Mouse (Mus musculus) testis, adult 10 weeks (tissue): ENCODE data around the gene Gm29797. TPM values are rescaled to one million over a fixed set of nuclear protein-coding genes. Genes with fewer than 3 reads are reported as not detected.

Source experiments
- polyA plus RNA-seq: library from polyadenylated mRNA; stranded (reverse); fragments of 350-450 nt; fragmentation: Illumina TruSeq; extraction: RNeasy Lipid Tissue Mini Kit (QIAGEN cat#74804); gene quantifications from one replicate; pipeline ENCODE4 v1.2.3, GENCODE M21; 2014; ENCODE audit warnings: low read depth, low replicate concordance

The Gm29797 gene
- polyA plus RNA-seq, result not detected

GRCm38 (mm10) chr2:181656734-181657133, at the start of gene Gm29797:
Gene Gm29797, plus strand, starts transcription at chr2:181657034.

DNA sequence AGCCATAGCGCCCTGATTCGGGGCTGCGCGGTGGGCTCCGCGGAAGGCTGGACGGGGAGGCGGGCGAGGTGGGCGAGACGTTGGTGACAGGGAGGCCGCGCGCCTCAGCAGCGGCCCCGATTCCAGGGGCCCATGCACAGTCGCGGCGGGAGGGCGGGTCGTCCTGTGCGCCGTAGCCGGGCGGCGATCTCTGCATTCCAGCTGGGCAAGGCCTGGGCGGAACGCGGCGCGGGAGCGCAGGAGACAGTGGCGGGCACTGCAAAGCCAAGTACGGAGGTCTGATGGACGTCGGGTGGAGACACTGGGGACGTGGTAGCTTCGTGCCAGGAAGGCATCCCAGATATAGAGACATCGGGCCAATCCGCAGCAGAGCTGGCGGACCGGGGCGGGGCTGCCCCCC, 14.5 kb downstream of the Gm29797 start, which contains the start of gene Sox18:
Gene Sox18, minus strand, starts transcription at position 315 of the 400 bp plus-strand sequence.

DNA sequence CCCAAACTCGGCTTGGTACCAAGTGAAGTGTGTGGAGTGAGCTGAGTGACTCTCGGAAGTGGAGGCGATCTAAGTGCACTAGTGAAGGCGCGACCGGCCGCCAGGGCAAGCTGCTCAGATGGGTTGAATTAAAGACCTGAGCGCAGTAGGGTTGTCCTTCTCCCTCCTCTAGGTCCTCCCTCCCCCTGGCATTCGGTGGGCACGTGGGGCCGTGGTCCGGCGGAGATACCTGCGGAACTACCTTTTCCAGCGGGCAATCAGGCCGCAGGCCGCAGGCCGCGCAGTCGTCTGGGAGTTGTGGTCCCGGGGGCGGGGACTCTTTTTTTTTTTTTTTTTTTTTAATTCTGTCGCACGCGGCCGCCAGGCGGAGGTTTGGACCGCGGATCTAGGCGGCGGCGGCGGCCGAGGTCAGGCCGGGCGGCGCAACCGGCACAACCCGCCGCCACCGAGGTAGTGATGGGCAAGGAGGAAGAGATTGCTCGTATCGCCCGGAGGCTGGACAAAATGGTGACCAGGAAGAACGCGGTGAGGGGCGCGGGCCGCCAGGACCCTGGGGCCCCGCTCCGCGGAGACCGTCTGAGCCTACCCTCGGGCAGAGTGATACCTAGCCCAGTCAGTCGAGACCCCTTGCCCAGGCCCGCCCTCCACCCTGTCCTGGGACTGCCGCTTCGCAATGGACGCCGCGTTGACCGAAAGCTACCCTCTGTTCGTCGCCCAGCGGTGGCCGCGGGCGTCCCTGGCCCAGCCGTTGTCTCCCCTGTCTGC, 23.3 kb downstream of the Gm29797 start, which contains the start of gene Tcea2:
Gene Tcea2, plus strand, starts transcription at position 360 of the 765 bp plus-strand sequence.

GRCm38 (mm10) chr2:181693339-181694280, 36.8 kb downstream of the Gm29797 start, which contains the start of gene Rgs19:
Gene Rgs19, minus strand, starts transcription at chr2:181693977.

DNA sequence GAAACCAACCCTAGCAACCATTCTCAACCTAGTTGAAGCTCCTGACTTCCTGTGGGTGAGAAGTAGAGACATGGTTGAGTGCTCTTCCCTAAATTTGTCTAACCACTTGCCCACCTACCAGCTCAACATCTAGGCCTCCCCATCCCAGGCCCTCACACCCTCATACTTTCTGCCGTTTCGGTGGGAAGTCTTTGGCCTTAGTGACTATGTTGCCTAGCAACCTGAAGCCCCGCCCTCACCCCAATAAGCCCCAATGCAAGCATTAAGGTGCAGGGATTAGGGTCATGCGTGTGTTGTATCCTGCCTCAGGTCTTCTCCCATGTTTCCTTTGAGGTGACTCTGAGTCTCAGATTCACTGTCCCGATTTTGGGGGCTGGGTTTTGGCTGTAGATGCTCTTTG, 41.4 kb downstream of the Gm29797 start, which contains the start of gene Lkaaear1:
Gene Lkaaear1, minus strand, starts transcription at position 202 of the 400 bp plus-strand sequence.

Other genes with a start within 250 kb of the Gm29797 start
- gene Zbtb46, start 197.6 kb upstream of the Gm29797 start, polyA plus RNA-seq, result 2.3 TPM
- 9.6 TPM for gene Abhd16b, start 163.8 kb upstream of the Gm29797 start, polyA plus RNA-seq
- 13.2 TPM for gene Tpd52l2, start 159.9 kb upstream of the Gm29797 start, polyA plus RNA-seq
- gene Dnajc5, start 136.5 kb upstream of the Gm29797 start, polyA plus RNA-seq, result 16.9 TPM
- gene Uckl1, start 72.1 kb upstream of the Gm29797 start, polyA plus RNA-seq, result 6.7 TPM
- 25.6 TPM for gene Prpf6, start 65.2 kb upstream of the Gm29797 start, polyA plus RNA-seq
- gene Zfp512b, start 64.2 kb upstream of the Gm29797 start, polyA plus RNA-seq, result 13.4 TPM
- gene Samd10, start 57.8 kb upstream of the Gm29797 start, polyA plus RNA-seq, result 14.0 TPM
- gene Sox18, start 14.6 kb downstream of the Gm29797 start, polyA plus RNA-seq, result 0.13 TPM
- gene Tcea2, start 23.3 kb downstream of the Gm29797 start, polyA plus RNA-seq, result 73.6 TPM
- 8.8 TPM for gene Rgs19, start 36.9 kb downstream of the Gm29797 start, polyA plus RNA-seq
- gene Lkaaear1, start 41.4 kb downstream of the Gm29797 start, polyA plus RNA-seq, result 0.90 TPM
- 2.3 TPM for gene Oprl1, start 58.0 kb downstream of the Gm29797 start, polyA plus RNA-seq
- gene Myt1, start 106.3 kb downstream of the Gm29797 start, polyA plus RNA-seq, result 2.4 TPM
- 30.6 TPM for gene Pcmtd2, start 180.8 kb downstream of the Gm29797 start, polyA plus RNA-seq
- gene Polr3k, start 207.3 kb downstream of the Gm29797 start, polyA plus RNA-seq, result 13.5 TPM